Mouse (Mus musculus) retina, adult 2 months (tissue): ENCODE results near the gene Slc35e3.

ENCODE experiments used
- DNase-seq: peaks from one replicate; pipeline ENCODE4 v3.0.0-alpha.2; 2012; ENCODE audit warnings: low read depth, low spot score

The Slc35e3 gene

DNA sequence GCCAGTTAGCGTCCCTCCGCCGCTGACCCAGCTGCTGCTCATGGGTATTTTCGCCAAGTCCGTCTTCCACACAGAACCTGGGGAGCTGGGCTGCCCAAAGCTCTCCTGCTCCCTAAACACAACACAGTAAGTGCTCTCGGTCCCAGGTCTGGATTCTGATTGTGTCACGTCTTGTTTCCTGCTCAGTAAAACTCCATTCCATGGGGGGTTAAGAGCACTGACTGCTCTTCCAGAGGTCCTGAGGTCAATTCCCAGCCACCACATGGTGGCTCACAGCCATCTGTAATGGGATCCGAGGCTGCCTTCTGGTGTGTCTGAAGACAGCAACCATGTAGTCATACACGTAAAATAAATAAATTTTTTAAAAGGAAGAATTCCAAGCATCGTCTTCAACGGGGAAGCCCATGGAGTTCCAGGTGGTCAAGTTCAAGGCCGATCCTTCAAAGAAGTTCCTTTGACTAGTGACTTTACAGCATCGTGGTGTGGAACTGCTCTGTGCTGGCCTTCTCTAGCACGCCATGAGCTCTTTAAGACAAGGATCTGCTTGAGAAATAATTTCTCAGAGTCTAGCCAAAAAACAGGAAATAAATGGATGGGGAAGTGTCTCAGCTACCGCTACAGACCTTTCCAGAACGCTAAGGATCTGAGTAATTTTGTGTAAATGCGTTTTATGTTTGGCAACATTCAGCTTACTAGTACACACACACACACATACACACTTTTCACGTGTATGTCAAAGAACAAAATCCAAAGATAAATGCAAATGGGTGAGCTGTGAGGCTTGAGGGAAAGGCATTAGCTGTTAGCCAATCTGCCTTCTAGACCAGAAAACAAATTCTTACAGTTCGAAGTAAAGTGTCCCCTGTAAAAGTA is 61.6 kb downstream of the Slc35e3 start:
- DNase-seq = no peak

DNA sequence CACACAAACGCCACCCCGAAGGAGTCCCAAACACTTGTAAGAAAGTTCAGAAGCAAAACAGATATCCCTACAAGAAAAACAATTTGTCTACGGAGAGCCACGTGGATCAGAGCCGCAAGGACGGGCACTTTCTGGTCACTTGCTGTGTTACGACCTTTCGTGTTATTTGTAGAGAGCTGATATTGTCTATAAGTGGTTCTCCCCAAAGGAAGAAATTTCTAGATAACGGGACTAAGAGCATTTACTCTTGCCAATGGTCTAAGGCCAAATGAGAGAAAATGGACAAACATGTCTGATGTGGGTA is 62.5 kb downstream of the Slc35e3 start:
- DNase-seq = no peak
